Mouse (Mus musculus) CH12.LX (cell line): ENCODE results near the gene Prkch. TPM values are rescaled to one million over a fixed set of nuclear protein-coding genes. Genes with fewer than 3 reads are reported as not detected.

Experiments
- DNase-seq: peaks from one replicate; pipeline ENCODE4 v3.0.0-alpha.2; 2013; ENCODE audit errors: extremely low read depth
- H3K27ac ChIP-seq: 2 replicates; pipeline ENCODE4 v1.5.1; 2012; ENCODE audit warnings: low read depth, mild to moderate bottlenecking, control low read depth, moderate library complexity; ENCODE audit not compliant: insufficient read depth
- H3K27me3 ChIP-seq: replicated peaks from 2 replicates; pipeline ENCODE3; 2012; ENCODE audit warnings: inconsistent platforms
- H3K36me3 ChIP-seq, 2 experiments: replicated peaks in 1 of 2; 2 replicates each; pipeline versions ENCODE3 to v1.6.1; 2012; ENCODE audit warnings: inconsistent platforms in 1 of 2, low read length in 1 of 2, mild to moderate bottlenecking in 1 of 2, mixed read lengths in 1 of 2, moderate library complexity in 1 of 2; ENCODE audit not compliant: control insufficient read depth in 1 of 2, insufficient read depth in 1 of 2
- H3K4me1 ChIP-seq, 2 experiments: 2 replicates each; pipeline ENCODE4 v1.6.1; 2012; ENCODE audit warnings: inconsistent platforms in 1 of 2, moderate library complexity in 1 of 2; ENCODE audit not compliant: insufficient read depth in 2 of 2, control insufficient read depth in 1 of 2
- H3K4me2 ChIP-seq: 2 replicates; pipeline ENCODE4 v1.6.1; 2012; ENCODE audit warnings: low read depth, mild to moderate bottlenecking, control low read depth; ENCODE audit not compliant: poor library complexity, insufficient read depth, severe bottlenecking
- H3K4me3 ChIP-seq, 3 experiments: fragments of 150-350 bp in 1 of 3; sonication (generic) in 1 of 3; replicated peaks in 1 of 3; 2 replicates each; pipeline versions ENCODE3 to v1.5.1; 2011 to 2012; ENCODE audit warnings: low read depth in 2 of 3, low read length in 2 of 3, mild to moderate bottlenecking in 2 of 3, moderate library complexity in 2 of 3, control low read depth in 1 of 3, improper control_type of control experiment in 1 of 3, inconsistent platforms in 1 of 3, mixed read lengths in 1 of 3; ENCODE audit not compliant: poor library complexity in 1 of 3
- H3K79me2 ChIP-seq: replicated peaks from 2 replicates; pipeline ENCODE4 v1.6.1; 2012; ENCODE audit warnings: mild to moderate bottlenecking, moderate library complexity; ENCODE audit not compliant: control insufficient read depth, poor library complexity, insufficient read depth, severe bottlenecking; ENCODE audit errors: extremely low read depth
- H3K9ac ChIP-seq: 2 replicates; pipeline ENCODE4 v1.6.1; 2012; ENCODE audit warnings: low read depth, mild to moderate bottlenecking, control low read depth, moderate library complexity; ENCODE audit not compliant: insufficient read depth
- H3K9me3 ChIP-seq: replicated peaks from 2 replicates; pipeline ENCODE3; 2012; ENCODE audit warnings: low read length, inconsistent platforms, mixed read lengths
- BHLHE40 ChIP-seq: IDR thresholded peaks from 2 replicates; pipeline ENCODE4 v1.6.1; 2011; ENCODE audit warnings: mild to moderate bottlenecking, low read depth, low read length, improper control_type of control experiment
- CHD1 ChIP-seq: IDR thresholded peaks from 2 replicates; pipeline ENCODE4 v1.6.1; 2012; ENCODE audit warnings: low read depth, low read length, improper control_type of control experiment, inconsistent platforms
- CHD2 ChIP-seq: IDR thresholded peaks from 2 replicates; pipeline ENCODE4 v1.6.1; 2011; ENCODE audit warnings: low read length, improper control_type of control experiment
- CTCF ChIP-seq, 2 experiments: IDR thresholded peaks in 1 of 2; conservative IDR thresholded peaks in 1 of 2; 2 replicates each; pipeline ENCODE4 v1.5.1; 2011 to 2012; ENCODE audit warnings: low read depth in 2 of 2, low read length in 2 of 2, improper control_type of control experiment in 1 of 2, inconsistent platforms in 1 of 2, mild to moderate bottlenecking in 1 of 2, moderate library complexity in 1 of 2
- E2F4 ChIP-seq: IDR thresholded peaks from 2 replicates; pipeline ENCODE4 v1.6.1; 2011; ENCODE audit warnings: low read depth, low read length, improper control_type of control experiment; ENCODE audit not compliant: insufficient replicate concordance
- ELF1 ChIP-seq: IDR thresholded peaks from 2 replicates; pipeline ENCODE4 v1.6.1; 2014; ENCODE audit warnings: low read depth, mild to moderate bottlenecking, inconsistent platforms, low read length, improper control_type of control experiment
- EP300 ChIP-seq: IDR thresholded peaks from 2 replicates; pipeline ENCODE4 v1.6.1; 2011; ENCODE audit warnings: low read length, improper control_type of control experiment
- ETS1 ChIP-seq: conservative IDR thresholded peaks from 2 replicates; pipeline ENCODE4 v1.6.1; 2012; ENCODE audit warnings: low read depth, mild to moderate bottlenecking, inconsistent platforms, low read length, improper control_type of control experiment, moderate library complexity
- GABPA ChIP-seq: IDR thresholded peaks from 2 replicates; pipeline ENCODE4 v1.6.1; 2012; ENCODE audit warnings: low read depth, low read length, improper control_type of control experiment, inconsistent platforms; ENCODE audit not compliant: insufficient replicate concordance
- HCFC1 ChIP-seq: IDR thresholded peaks from 2 replicates; pipeline ENCODE4 v1.6.1; 2012; ENCODE audit warnings: low read depth, mild to moderate bottlenecking, inconsistent platforms, low read length, improper control_type of control experiment
- IRF4 ChIP-seq: IDR thresholded peaks from 2 replicates; pipeline ENCODE4 v1.6.1; 2014; ENCODE audit warnings: low read depth, mild to moderate bottlenecking, inconsistent platforms, low read length, improper control_type of control experiment
- JUN ChIP-seq: IDR thresholded peaks from 2 replicates; pipeline ENCODE4 v1.6.1; 2011; ENCODE audit warnings: low read depth, mild to moderate bottlenecking, low read length, improper control_type of control experiment, moderate library complexity; ENCODE audit not compliant: insufficient read depth
- JUND ChIP-seq: conservative IDR thresholded peaks from 2 replicates; pipeline ENCODE4 v1.6.1; 2011; ENCODE audit warnings: low read depth, low read length, improper control_type of control experiment
- KAT2A ChIP-seq: IDR thresholded peaks from 2 replicates; pipeline ENCODE4 v1.6.1; 2012; ENCODE audit warnings: low read length, improper control_type of control experiment, inconsistent platforms; ENCODE audit not compliant: insufficient replicate concordance
- MAFK ChIP-seq: IDR thresholded peaks from 2 replicates; pipeline ENCODE4 v1.6.1; 2011; ENCODE audit warnings: low read length, improper control_type of control experiment; ENCODE audit not compliant: insufficient replicate concordance
- MAX ChIP-seq: IDR thresholded peaks from 2 replicates; pipeline ENCODE4 v1.6.1; 2011; ENCODE audit warnings: low read length, improper control_type of control experiment
- MAZ ChIP-seq: IDR thresholded peaks from 2 replicates; pipeline ENCODE4 v1.6.1; 2012; ENCODE audit warnings: low read depth, mild to moderate bottlenecking, inconsistent platforms, low read length, improper control_type of control experiment, moderate library complexity
- MEF2A ChIP-seq: IDR thresholded peaks from 2 replicates; pipeline ENCODE4 v1.6.1; 2014; ENCODE audit warnings: low read depth, mild to moderate bottlenecking, inconsistent platforms, low read length, improper control_type of control experiment, borderline replicate concordance
- MXI1 ChIP-seq: IDR thresholded peaks from 2 replicates; pipeline ENCODE4 v1.6.1; 2011; ENCODE audit warnings: mild to moderate bottlenecking, low read depth, low read length, improper control_type of control experiment
- MYC ChIP-seq: IDR thresholded peaks from 2 replicates; pipeline ENCODE4 v1.6.1; 2011; ENCODE audit warnings: low read depth, mild to moderate bottlenecking, improper control_type of control experiment, low read length
- NELFE ChIP-seq: IDR thresholded peaks from 2 replicates; pipeline ENCODE4 v1.6.1; 2011; ENCODE audit warnings: low read depth, low read length, improper control_type of control experiment
- NRF1 ChIP-seq: IDR thresholded peaks from 2 replicates; pipeline ENCODE4 v1.6.1; 2014; ENCODE audit warnings: low read depth, mild to moderate bottlenecking, inconsistent platforms, low read length, improper control_type of control experiment, moderate library complexity
- PAX5 ChIP-seq: IDR thresholded peaks from 2 replicates; pipeline ENCODE4 v1.6.1; 2012; ENCODE audit warnings: low read length, inconsistent platforms, mixed read lengths
- POLR2A ChIP-seq: IDR thresholded peaks from 2 replicates; pipeline ENCODE4 v1.6.1; 2011; ENCODE audit warnings: low read depth, mild to moderate bottlenecking, improper control_type of control experiment, low read length
- POLR2AphosphoS2 ChIP-seq: IDR thresholded peaks from 2 replicates; pipeline ENCODE4 v1.6.1; 2011; ENCODE audit warnings: low read depth, low read length, improper control_type of control experiment
- RAD21 ChIP-seq: IDR thresholded peaks from 2 replicates; pipeline ENCODE4 v1.6.1; 2011; ENCODE audit warnings: low read depth, mild to moderate bottlenecking, low read length, improper control_type of control experiment, moderate library complexity
- RCOR1 ChIP-seq: conservative IDR thresholded peaks from 2 replicates; pipeline ENCODE4 v1.6.1; 2012; ENCODE audit warnings: low read depth, mild to moderate bottlenecking, inconsistent platforms, low read length, improper control_type of control experiment
- SIN3A ChIP-seq: IDR thresholded peaks from 2 replicates; pipeline ENCODE4 v1.6.1; 2012; ENCODE audit warnings: low read length, improper control_type of control experiment, inconsistent platforms
- SMC3 ChIP-seq: IDR thresholded peaks from 2 replicates; pipeline ENCODE4 v1.6.1; 2011; ENCODE audit warnings: low read depth, low read length, improper control_type of control experiment
- TCF12 ChIP-seq: IDR thresholded peaks from 2 replicates; pipeline ENCODE4 v1.6.1; 2014; ENCODE audit warnings: low read depth, mild to moderate bottlenecking, inconsistent platforms, low read length, improper control_type of control experiment
- UBTF ChIP-seq: IDR thresholded peaks from 2 replicates; pipeline ENCODE4 v1.6.1; 2012; ENCODE audit warnings: low read depth, mild to moderate bottlenecking, inconsistent platforms, low read length, improper control_type of control experiment, moderate library complexity
- USF1 ChIP-seq: IDR thresholded peaks from 2 replicates; pipeline ENCODE4 v1.6.1; 2014; ENCODE audit warnings: low read depth, mild to moderate bottlenecking, inconsistent platforms, low read length, improper control_type of control experiment
- USF2 ChIP-seq: conservative IDR thresholded peaks from 2 replicates; pipeline ENCODE4 v1.6.1; 2011; ENCODE audit warnings: low read depth, low read length, improper control_type of control experiment
- ZC3H11A ChIP-seq: IDR thresholded peaks from 2 replicates; pipeline ENCODE4 v1.6.1; 2012; ENCODE audit warnings: low read depth, mild to moderate bottlenecking, inconsistent platforms, low read length, improper control_type of control experiment
- ZKSCAN1 ChIP-seq: IDR thresholded peaks from 2 replicates; pipeline ENCODE4 v1.6.1; 2012; ENCODE audit warnings: low read depth, inconsistent platforms, low read length, improper control_type of control experiment, borderline replicate concordance
- ZMIZ1 ChIP-seq: IDR thresholded peaks from 2 replicates; pipeline ENCODE4 v1.6.1; 2012; ENCODE audit warnings: low read depth, mild to moderate bottlenecking, inconsistent platforms, low read length, improper control_type of control experiment
- ZNF384 ChIP-seq: IDR thresholded peaks from 2 replicates; pipeline ENCODE4 v1.6.1; 2012; ENCODE audit warnings: low read depth, low read length, improper control_type of control experiment, inconsistent platforms
- dilution Hi-C: fragments of 300-500 bp; cut with MboI; formaldehyde crosslinking; loops from 2 replicates; pipeline ENCODE4 v1.14.3; 2020; ENCODE audit warnings: low sequenced_read_pairs; ENCODE audit not compliant: extremely low pct_unique_long_range_greater_than_20kb, extremely low pct_ligation_motif_present
- in situ Hi-C: fragments of 300-500 bp; cut with MboI; formaldehyde crosslinking; loops from 3 replicates; pipeline ENCODE4 v1.14.3; 2019; ENCODE audit warnings: low sequenced_read_pairs, low pct_ligation_motif_present, low pct_unique_long_range_greater_than_20kb, mixed read lengths
- polyA plus RNA-seq: library from polyadenylated mRNA; unstranded; fragments of >175 nt; gene quantifications from 2 replicates; pipeline ENCODE4 v1.2.1, GENCODE M21; 2012; ENCODE audit warnings: low read depth; ENCODE audit not compliant: insufficient read length
- total RNA-seq, 2 experiments: library from RNA; depleted of rRNA; stranded (reverse); fragments of 300-350 nt in 1 of 2; fragments of >200 nt in 1 of 2; gene quantifications; 2 replicates each; pipeline ENCODE4 v1.2.3; 2012 to 2014

The Prkch gene
- total and polyA plus RNA-seq, 3 experiments = 0.76 to 2.3 (median 1.8) TPM

DNA sequence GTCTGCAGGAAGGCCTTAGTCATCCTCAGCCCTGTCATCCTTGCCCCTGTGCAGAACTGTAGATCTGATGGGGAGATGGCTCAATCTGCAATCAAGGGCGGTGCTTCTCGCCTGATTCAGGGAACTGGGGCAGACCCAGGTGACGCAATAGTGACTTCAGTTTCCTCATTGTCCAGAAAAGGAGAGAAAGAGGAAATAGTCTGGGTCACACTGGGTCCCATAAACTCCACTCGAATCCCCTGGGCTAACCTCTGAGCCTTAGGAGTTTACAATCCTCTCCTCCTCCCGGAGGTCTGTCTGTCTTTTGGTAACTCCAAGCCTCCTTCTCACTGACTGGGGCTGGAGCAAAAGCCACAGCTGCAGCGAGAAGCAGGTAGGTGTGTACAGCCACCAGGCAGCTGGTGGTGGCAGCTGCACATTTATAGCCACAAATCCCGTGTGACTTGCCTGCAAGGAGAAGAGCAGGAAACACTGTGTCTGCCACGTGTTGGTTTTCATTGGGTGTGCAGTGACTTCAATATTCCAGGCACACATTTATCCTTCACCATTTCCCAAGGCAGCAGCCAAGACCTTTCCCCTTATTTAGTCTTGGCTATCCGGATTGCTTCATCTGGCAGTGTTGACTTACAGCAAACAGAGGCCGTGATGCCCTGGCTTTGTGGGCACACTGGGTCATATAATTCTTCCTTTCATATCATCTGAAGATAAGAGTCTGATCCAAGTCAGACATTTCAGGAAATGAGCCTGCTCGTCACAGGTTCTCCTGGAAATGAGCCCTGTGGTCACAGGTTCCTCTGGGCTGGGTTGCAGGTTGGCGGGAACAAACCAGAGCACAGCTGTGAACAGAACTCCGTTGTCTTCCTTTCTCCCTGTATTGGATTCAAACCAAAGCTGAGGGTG lies 195.0 kb downstream of the Prkch start:
- DNase-seq = peak; percentile 90
- Histone ChIP-seq H3K36me3 (no peaks in the 10 kb centered on the region), H3K4me3 (peak overlapping the region in 1 of 3 experiments; percentile 24), H3K9ac (peak overlapping the region; percentile 14; the same call in 1 of the 2 replicates), H3K4me1 (peaks cover 12 to 46% of the 10 kb centered on the region in 2 experiments), H3K27me3 (peaks cover 5% of the 10 kb centered on the region), H3K79me2 (no peaks in the 10 kb centered on the region), H3K27ac (peak overlapping the region; percentile 47; the same call in 1 of the 2 replicates), H3K4me2 (peak overlapping the region; percentile 53; the same call in 1 of the 2 replicates), H3K9me3 (no peaks in the 10 kb centered on the region)
- in situ Hi-C loops (no loop called here), dilution Hi-C loops (no loop called here)
- TF ChIP-seq SMC3 = no peak
- no peak for TF ChIP-seq ZC3H11A
- TF ChIP-seq JUN = no peak
- TF ChIP-seq CTCF (conservative IDR thresholded peaks at IDR 0.05 in 1 of 2, IDR thresholded peaks at IDR 0.05 in 1 of 2; ENCODE audit: low read depth in 2 of 2, low read length in 2 of 2) = no peak
- peak; percentile 72; the same call in 1 of the 2 replicates for TF ChIP-seq MXI1
- TF ChIP-seq SIN3A = peak; percentile 75; the same call in 1 of the 2 replicates
- TF ChIP-seq BHLHE40 = peak; percentile 91
- peak; percentile 81; the same call in 1 of the 2 replicates for TF ChIP-seq RCOR1
- peak; percentile 62; the same call in 1 of the 2 replicates for TF ChIP-seq MEF2A
- no peak for TF ChIP-seq NRF1
- peak; percentile 66; the same call in 1 of the 2 replicates for TF ChIP-seq ZMIZ1
- peak; percentile 52; the same call in 1 of the 2 replicates for TF ChIP-seq JUND
- TF ChIP-seq E2F4 = no peak
- TF ChIP-seq MAZ = peak; percentile 32; the same call in 1 of the 2 replicates
- TF ChIP-seq ELF1 = 0 out of 2 replicates have a peak, but pooled peaks have one; percentile 58
- TF ChIP-seq CHD1 = no peak
- TF ChIP-seq KAT2A = 0 out of 2 replicates have a peak, but pooled peaks have one; percentile 49
- TF ChIP-seq POLR2A = peak; percentile 42; the same call in 1 of the 2 replicates
- no peak for TF ChIP-seq ZKSCAN1
- no peak for TF ChIP-seq HCFC1
- TF ChIP-seq GABPA = no peak
- no peak for TF ChIP-seq MAFK
- peak; percentile 95 for TF ChIP-seq TCF12
- TF ChIP-seq MAX = peak; percentile 94
- TF ChIP-seq ETS1 = peak; percentile 84
- peak; percentile 4 for TF ChIP-seq RAD21
- TF ChIP-seq NELFE = peak; percentile 46; the same call in 1 of the 2 replicates
- no peak for TF ChIP-seq USF1
- TF ChIP-seq IRF4 = no peak; the same call in 1 of the 2 replicates
- no peak for TF ChIP-seq POLR2AphosphoS2
- peak; percentile 66 for TF ChIP-seq CHD2
- TF ChIP-seq MYC = peak; percentile 86; the same call in 1 of the 2 replicates
- no peak for TF ChIP-seq UBTF
- no peak for TF ChIP-seq ZNF384
- no peak for TF ChIP-seq PAX5
- peak; percentile 72 for TF ChIP-seq EP300
- no peak for TF ChIP-seq USF2
